Mouse (Mus musculus): Measurements from ENCODE around the gene Grpel1. TPM values are rescaled to one million over a fixed set of nuclear protein-coding genes. Genes with fewer than 3 reads are reported as not detected.

Grpel1 gene
- polyA plus RNA-seq (2015; fragmentation: Nextera tagmentation; extraction: Ambion mirVana), result 50.3 and 51.3 TPM in 2 replicates

DNA sequence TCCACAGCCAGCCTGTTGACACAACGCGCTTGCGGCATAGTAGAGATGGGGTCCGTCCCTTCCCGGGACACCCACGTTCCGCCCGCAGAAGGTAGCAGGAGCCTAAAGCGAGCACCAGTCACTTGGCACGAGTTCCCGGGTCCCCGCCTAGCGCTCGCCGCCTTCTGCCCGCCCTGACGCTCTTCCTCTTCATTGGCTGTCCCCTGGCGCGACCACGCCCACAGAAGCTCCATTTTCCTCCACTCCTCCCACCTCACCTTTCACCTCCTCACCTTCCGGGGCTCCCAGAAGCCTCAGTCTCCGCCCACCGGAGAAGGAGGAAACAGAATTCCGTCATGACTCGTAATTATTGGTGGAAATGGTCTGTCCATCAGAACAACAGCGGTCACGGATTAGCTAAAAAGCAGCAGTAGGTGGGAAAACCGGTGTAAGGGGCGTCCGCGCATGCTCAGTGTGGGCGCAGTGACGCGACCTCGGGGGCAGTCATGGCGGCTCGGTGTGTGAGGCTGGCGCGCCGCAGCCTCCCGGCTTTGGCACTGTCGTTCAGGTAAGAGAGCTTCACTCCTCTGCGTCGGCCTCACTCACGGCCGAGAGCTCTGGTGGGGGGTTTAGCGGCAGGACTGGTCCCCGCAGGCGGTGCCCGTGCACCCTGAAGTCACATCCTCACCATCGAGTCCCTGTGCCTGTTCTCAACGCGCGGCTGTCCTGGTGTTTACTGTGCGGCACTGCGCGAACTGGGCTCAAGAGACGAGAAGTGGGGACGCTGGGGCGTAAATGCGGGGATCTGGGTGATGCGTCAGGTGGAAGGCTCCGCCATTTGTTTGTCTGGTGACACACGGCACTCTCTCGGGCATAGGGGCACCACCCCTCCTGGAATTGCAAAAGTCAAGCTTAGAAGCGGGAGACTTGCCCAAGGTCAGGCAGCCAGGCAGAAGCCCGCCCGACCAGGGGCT is at the start of gene Grpel1:
Gene Grpel1 (plus strand): TSS at position 290 of the 953 bp plus-strand sequence.
- Histone ChIP-seq H3K4me3 (peak within 1 kb of the TSS; percentile 67), H3K36me3 (peaks cover 8% of the 10 kb centered on the region), H3K9ac (peak within 1 kb of the TSS; percentile 69), H3K27me3 (no peaks in the 10 kb centered on the region), H3K4me2 (peak within 1 kb of the TSS; percentile 89), H3K27ac (peak within 1 kb of the TSS; percentile 42), H3K9me3 (no peaks in the 10 kb centered on the region), H3K4me1 (peaks cover 18% of the 10 kb centered on the region)
- peak; percentile 96 for ATAC-seq (ENCODE audit: borderline replicate concordance, extremely low read depth, low FRiP score, low TSS enrichment)
- WGBS, result under 1% methylated on average over 68 of the region's 68 CpGs

DNA sequence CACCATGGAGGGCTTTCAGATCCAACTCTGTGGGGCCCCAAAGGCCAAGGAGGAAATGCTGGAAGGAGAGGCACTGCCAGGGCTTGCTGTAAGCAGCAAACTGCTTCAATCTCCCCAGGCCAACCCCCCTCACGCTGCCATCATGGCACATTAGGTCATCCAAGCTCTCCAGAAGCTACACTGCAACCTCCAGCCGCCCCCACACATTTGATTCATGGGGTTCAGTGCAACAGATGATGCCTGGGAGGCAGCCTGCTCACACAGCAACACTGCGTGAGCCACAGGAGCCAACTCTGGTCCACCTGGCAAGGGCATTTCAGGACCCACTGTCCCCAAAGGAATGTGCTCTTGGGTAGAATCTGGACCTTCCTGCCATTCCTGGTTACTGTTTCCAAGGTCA is 44.9 kb upstream of the Grpel1 start:
- WGBS, result 61% methylated on average over 3 of the region's 3 CpGs
- H3K4me3 ChIP-seq, result no peak overlapping the region

DNA sequence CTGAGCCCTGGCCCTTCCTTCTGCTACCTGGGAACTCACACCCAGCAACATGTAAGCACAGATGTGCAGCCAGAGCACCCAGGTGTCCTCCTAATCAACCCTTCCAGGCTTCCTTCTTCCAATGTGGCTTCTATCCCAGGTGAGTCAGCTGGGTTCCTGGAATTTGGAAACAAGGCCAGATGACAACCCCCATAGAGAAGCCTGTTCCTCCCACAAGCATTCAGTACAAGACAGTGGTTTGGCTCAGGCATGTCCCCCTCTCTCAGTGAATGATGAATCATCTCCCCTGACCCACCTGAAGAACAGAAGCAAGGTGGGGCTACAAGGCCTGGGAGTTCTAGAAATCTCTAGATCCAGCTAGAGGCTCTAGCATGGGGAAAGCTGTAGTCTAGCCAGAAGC is 42.1 kb upstream of the Grpel1 start:
- Histone ChIP-seq H3K4me1 (no peaks in the 10 kb centered on the region), H3K27ac (no peak overlapping the region), H3K9ac (no peak overlapping the region), H3K9me3 (no peaks in the 10 kb centered on the region), H3K27me3 (no peaks in the 10 kb centered on the region), H3K4me3 (no peak overlapping the region), H3K4me2 (no peak overlapping the region), H3K36me3 (no peaks in the 10 kb centered on the region)
- no peak for ATAC-seq (ENCODE audit: borderline replicate concordance, extremely low read depth, low FRiP score, low TSS enrichment)

More for the DNA sequence above, 44.9 kb upstream of the Grpel1 start:
- H3K27ac ChIP-seq, result no peak overlapping the region
- H3K9ac ChIP-seq, result no peak overlapping the region
- no peaks in the 10 kb centered on the region for H3K27me3 ChIP-seq
- H3K4me2 ChIP-seq, result no peak overlapping the region
- H3K36me3 ChIP-seq, result no peaks in the 10 kb centered on the region
- ATAC-seq (ENCODE audit: borderline replicate concordance, extremely low read depth, low FRiP score, low TSS enrichment), result no peak
- H3K9me3 ChIP-seq, result no peaks in the 10 kb centered on the region
- no peaks in the 10 kb centered on the region for H3K4me1 ChIP-seq

DNA sequence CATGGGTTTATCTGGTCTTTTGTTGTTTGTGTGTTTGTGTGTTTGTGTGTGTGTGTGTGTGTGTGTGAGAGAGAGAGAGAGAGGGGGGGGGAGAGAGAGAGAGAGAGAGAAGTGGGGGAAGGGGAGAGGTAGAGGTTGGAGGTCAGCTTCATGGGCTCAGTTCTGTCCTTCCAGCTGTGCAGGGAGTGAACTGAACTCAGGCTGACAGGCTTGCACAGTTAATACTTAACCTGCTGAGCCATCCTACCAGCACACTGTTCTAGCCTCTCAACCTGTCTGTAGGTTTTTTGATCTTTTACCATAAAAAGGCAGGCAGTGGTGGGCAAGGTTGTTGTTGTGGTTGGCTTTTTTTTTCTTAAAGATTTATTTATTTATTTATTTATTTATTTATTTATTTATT is 40.1 kb upstream of the Grpel1 start:
- H3K27me3 ChIP-seq, result peaks cover 5% of the 10 kb centered on the region; the same call in 1 of the 2 replicates
- no peaks in the 10 kb centered on the region for H3K36me3 ChIP-seq
- H3K27ac ChIP-seq, result no peak overlapping the region
- no peak overlapping the region for H3K4me2 ChIP-seq
- H3K9ac ChIP-seq, result no peak overlapping the region
- H3K4me3 ChIP-seq, result no peak overlapping the region
- no peak for ATAC-seq (ENCODE audit: borderline replicate concordance, extremely low read depth, low FRiP score, low TSS enrichment)
- no peaks in the 10 kb centered on the region for H3K9me3 ChIP-seq
- H3K4me1 ChIP-seq, result no peaks in the 10 kb centered on the region

DNA sequence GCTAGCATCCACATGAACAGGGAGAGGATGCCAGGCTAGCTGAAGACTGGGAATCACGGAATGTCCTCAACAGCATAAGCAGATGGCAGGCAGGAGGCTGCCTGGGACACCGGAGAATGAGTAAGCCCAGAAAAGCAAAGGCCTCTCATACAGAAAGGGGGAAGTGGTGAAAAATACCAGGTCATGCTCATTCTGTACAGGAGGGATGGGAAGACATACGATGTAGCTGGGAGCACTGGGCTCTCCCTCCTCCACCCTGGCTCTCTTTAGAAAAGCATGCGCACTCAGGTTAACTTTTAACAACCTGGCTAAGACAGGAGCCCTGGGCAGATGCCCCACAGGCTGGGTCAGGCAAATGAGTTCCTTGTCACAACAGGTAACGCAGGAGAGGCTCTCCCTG is 38.4 kb upstream of the Grpel1 start:
- ATAC-seq (ENCODE audit: borderline replicate concordance, extremely low read depth, low FRiP score, low TSS enrichment), result no peak
- H3K4me2 ChIP-seq, result no peak overlapping the region
- no peaks in the 10 kb centered on the region for H3K4me1 ChIP-seq
- no peak overlapping the region for H3K9ac ChIP-seq
- no peak overlapping the region for H3K4me3 ChIP-seq
- no peaks in the 10 kb centered on the region for H3K36me3 ChIP-seq
- peaks cover 5% of the 10 kb centered on the region; the same call in 1 of the 2 replicates for H3K27me3 ChIP-seq
- WGBS, result 58% methylated on average over 5 of the region's 5 CpGs
- H3K9me3 ChIP-seq, result no peaks in the 10 kb centered on the region
- no peak overlapping the region for H3K27ac ChIP-seq

DNA sequence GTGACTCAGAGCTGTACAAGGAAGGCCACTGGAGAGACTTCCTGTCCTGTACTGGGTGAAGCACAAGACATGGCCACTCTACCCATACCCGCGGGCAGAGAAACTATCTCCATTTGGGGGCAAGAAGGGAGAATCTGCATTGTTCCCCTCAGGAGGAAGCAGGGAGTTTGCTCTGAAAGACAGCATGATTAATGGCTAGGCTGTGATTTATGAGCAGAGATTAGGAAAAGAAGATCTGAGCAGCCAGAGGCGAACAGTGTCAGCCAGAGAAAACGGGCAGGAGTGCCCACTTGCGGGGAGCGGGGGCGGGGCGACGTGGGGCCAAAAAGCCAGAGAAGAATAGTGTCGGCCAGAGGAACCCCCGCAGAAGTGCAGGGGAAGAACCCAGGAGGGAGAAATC is 37.0 kb upstream of the Grpel1 start:
- Histone ChIP-seq H3K27me3 (peaks cover 5% of the 10 kb centered on the region; the same call in 1 of the 2 replicates), H3K4me3 (no peak overlapping the region), H3K9ac (no peak overlapping the region), H3K9me3 (no peaks in the 10 kb centered on the region), H3K4me1 (no peaks in the 10 kb centered on the region), H3K27ac (no peak overlapping the region), H3K4me2 (no peak overlapping the region), H3K36me3 (no peaks in the 10 kb centered on the region)
- WGBS, result 23% methylated on average over 11 of the region's 11 CpGs
- no peak for ATAC-seq (ENCODE audit: borderline replicate concordance, extremely low read depth, low FRiP score, low TSS enrichment)

DNA sequence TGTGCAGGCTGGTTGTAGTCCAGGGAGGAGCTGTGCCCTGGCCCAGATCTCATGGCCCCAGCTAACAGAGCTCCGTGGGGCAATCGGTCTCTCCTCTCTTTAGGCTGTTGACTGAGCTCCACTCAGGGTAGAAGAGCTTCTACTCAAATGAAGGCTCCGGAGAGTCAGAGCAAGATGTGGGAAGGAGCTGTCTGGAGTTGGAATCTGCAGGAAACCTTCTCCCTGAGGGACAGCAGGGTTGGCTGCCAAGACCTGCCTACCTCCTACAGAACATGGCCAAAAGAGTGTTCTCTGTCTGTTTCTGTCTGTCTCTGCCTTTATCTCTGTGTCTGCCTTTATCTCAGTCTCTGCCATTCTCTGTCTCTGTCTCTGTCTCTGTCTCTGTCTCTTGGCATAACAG is 35.2 kb upstream of the Grpel1 start:
- 84% methylated on average over 3 of the region's 3 CpGs for WGBS

DNA sequence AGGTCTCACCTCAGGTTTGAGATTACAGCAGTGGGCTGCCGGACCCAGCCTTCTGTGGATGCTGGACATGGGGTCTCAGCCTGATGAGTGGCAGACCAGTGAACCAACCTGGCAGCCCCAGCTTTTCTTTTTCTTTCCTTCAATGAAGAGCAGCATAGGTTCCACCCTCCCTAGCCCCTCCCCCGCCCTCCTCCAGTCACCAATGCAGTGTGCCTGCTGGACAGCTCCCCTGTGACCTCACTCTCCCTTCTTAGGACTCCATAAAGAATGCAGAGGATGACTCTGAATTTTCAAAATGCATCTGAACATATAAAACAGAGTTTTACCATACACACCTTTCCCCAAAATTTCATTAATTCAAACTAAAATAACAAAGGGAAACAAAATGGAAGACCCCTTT is 33.1 kb upstream of the Grpel1 start:
- no peak overlapping the region for H3K4me3 ChIP-seq
- peaks cover 5% of the 10 kb centered on the region; the same call in 1 of the 2 replicates for H3K27me3 ChIP-seq
- no peaks in the 10 kb centered on the region for H3K9me3 ChIP-seq
- H3K36me3 ChIP-seq, result no peaks in the 10 kb centered on the region
- H3K4me1 ChIP-seq, result no peaks in the 10 kb centered on the region
- no peak overlapping the region for H3K9ac ChIP-seq
- 53% methylated on average over 2 of the region's 2 CpGs for WGBS
- no peak overlapping the region for H3K27ac ChIP-seq
- H3K4me2 ChIP-seq, result no peak overlapping the region
- ATAC-seq (ENCODE audit: borderline replicate concordance, extremely low read depth, low FRiP score, low TSS enrichment), result no peak

More for the DNA sequence above, 35.2 kb upstream of the Grpel1 start:
- Histone ChIP-seq H3K4me3 (no peak overlapping the region), H3K9ac (no peak overlapping the region), H3K4me1 (no peaks in the 10 kb centered on the region), H3K27ac (no peak overlapping the region), H3K36me3 (no peaks in the 10 kb centered on the region), H3K9me3 (no peaks in the 10 kb centered on the region), H3K27me3 (peaks cover 5% of the 10 kb centered on the region; the same call in 1 of the 2 replicates), H3K4me2 (no peak overlapping the region)
- no peak for ATAC-seq (ENCODE audit: borderline replicate concordance, extremely low read depth, low FRiP score, low TSS enrichment)

DNA sequence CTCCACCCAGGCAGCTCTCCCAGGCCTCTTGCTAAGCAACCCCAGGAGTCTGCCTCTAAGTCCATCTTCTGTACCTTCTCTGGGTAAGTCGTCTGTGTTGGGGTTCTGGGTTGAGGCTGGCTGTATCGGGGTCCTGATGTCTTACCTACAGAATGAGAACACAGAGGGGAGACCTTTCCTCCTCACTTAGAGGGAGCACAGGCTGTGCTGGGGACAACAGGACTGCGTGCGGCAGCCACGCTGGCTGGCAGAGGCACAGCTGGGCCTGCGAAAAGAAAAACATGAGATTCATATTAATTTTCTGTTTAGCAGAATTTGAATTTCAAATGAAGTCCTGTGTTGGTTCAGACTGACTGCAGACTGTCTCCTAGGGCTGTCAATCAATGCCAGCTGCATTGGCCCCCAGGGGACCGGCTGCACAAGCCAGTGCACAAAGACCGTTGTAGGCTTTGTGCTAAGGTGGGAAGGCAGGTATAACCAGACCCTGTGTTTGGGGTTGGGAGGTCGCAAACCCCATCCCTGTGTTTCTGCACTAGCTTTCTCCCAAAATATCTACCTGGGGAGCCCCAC is 30.3 kb upstream of the Grpel1 start:
- Histone ChIP-seq H3K27me3 (peaks cover 1% of the 10 kb centered on the region; the same call in 1 of the 2 replicates), H3K4me2 (no peak overlapping the region), H3K9ac (no peak overlapping the region), H3K9me3 (no peaks in the 10 kb centered on the region), H3K27ac (no peak overlapping the region), H3K4me3 (no peak overlapping the region), H3K36me3 (no peaks in the 10 kb centered on the region), H3K4me1 (no peaks in the 10 kb centered on the region)
- no peak for ATAC-seq (ENCODE audit: borderline replicate concordance, extremely low read depth, low FRiP score, low TSS enrichment)
- WGBS, result 68% methylated on average over 9 of the region's 9 CpGs

DNA sequence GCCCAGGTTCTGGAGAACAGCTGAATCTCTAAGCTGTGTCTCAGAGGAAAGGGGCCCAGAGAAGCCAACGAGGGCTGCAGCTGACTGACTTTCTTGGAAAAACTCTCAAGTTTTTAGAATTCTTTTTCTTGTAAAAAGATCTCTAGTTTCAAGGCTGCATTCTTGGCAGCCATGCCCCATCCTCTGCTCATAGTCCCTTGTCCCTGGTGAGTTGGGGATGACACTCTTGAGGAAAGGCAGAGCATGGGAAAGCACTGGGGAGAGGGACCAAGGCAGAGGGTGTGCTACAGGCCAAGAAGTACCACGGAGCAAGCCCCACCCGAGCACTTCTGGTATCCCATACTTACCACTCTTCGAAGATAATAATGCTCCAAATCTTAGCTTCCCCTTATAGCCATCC is 27.9 kb upstream of the Grpel1 start:
- WGBS, result 70% methylated on average over 4 of the region's 4 CpGs
- no peak overlapping the region for H3K4me2 ChIP-seq
- no peak overlapping the region for H3K27ac ChIP-seq
- no peaks in the 10 kb centered on the region for H3K9me3 ChIP-seq
- H3K36me3 ChIP-seq, result no peaks in the 10 kb centered on the region
- no peak overlapping the region for H3K4me3 ChIP-seq
- H3K9ac ChIP-seq, result no peak overlapping the region
- no peak for ATAC-seq (ENCODE audit: borderline replicate concordance, extremely low read depth, low FRiP score, low TSS enrichment)
- H3K4me1 ChIP-seq, result no peaks in the 10 kb centered on the region
- H3K27me3 ChIP-seq, result no peaks in the 10 kb centered on the region

DNA sequence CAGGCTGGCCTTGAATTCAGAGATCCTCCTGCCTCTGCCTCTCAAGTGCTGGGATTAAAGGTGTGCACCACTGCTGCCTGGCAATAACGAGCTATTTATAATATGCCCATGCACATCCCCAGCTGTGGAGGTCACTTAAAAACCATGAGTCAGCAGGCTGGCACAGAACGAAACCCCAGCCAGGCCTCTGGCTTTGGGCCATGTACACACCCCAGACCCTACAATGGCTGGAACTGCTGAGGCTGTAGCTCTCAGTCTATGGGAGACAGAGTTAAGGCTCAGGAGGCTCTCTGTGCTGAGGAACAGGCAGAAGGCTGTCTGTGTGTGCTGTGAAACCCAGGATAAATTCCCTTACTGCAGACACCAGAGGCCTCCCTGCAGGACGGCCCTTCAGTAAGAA is 24.1 kb upstream of the Grpel1 start:
- H3K27me3 ChIP-seq, result peaks cover 14% of the 10 kb centered on the region; the same call in 1 of the 2 replicates
- no peak overlapping the region for H3K9ac ChIP-seq
- H3K4me3 ChIP-seq, result no peak overlapping the region
- H3K4me2 ChIP-seq, result no peak overlapping the region
- H3K9me3 ChIP-seq, result no peaks in the 10 kb centered on the region
- no peaks in the 10 kb centered on the region for H3K36me3 ChIP-seq
- no peak for ATAC-seq (ENCODE audit: borderline replicate concordance, extremely low read depth, low FRiP score, low TSS enrichment)
- no peaks in the 10 kb centered on the region for H3K4me1 ChIP-seq
- 61% methylated on average over 3 of the region's 3 CpGs for WGBS
- no peak overlapping the region for H3K27ac ChIP-seq

DNA sequence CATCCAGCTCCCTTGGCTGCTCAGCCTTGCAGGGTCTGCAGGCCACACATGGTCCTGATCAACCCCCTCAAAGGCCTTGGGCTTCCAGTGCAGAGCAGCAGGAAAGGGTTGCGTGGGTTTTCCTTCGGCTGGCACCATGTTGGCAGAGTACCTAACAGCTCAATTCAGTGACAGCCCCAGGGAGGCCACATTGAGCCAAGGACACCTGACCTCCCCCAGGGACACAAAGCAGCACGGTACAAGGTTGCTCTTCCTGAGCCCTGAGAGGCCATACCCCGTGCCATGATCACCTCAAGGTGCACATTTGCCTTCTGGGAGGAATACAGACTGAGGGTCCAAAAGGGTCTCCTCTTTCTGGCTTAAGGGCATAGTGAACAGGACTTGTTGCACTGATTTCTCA is 20.2 kb upstream of the Grpel1 start:
- Histone ChIP-seq H3K4me3 (no peak overlapping the region), H3K27me3 (peaks cover 14% of the 10 kb centered on the region; the same call in 1 of the 2 replicates), H3K9me3 (no peaks in the 10 kb centered on the region), H3K27ac (no peak overlapping the region), H3K4me2 (no peak overlapping the region), H3K9ac (no peak overlapping the region), H3K4me1 (no peaks in the 10 kb centered on the region), H3K36me3 (no peaks in the 10 kb centered on the region)
- ATAC-seq (ENCODE audit: borderline replicate concordance, extremely low read depth, low FRiP score, low TSS enrichment), result no peak
- WGBS, result 38% methylated on average over 4 of the region's 4 CpGs
